Mouse (Mus musculus) olfactory bulb, adult 2 months (tissue): ENCODE data around the gene Trio.

Source experiments
- CTCF ChIP-seq: fragments of 200-500 bp; IDR thresholded peaks from 2 replicates; pipeline ENCODE4 v1.5.1; 2012; ENCODE audit warnings: low read depth, mild to moderate bottlenecking, low read length, moderate library complexity; ENCODE audit not compliant: insufficient read depth
- POLR2A ChIP-seq: fragments of 200-500 bp; IDR thresholded peaks from 2 replicates; pipeline ENCODE4 v1.6.1; 2012; ENCODE audit warnings: mild to moderate bottlenecking, low read depth, low read length, moderate library complexity; ENCODE audit not compliant: insufficient read depth

- TF ChIP-seq POLR2A (no peak), CTCF (no peak)
These were observed 98.7 kb downstream of the Trio start for GRCm38 (mm10) chr15:27926941-27927340.
